Mouse (Mus musculus) C2C12 (cell line): ENCODE measurements around the gene Ppp1r12b.

Experiments
- CTCF ChIP-seq: IDR thresholded peaks from one replicate; pipeline ENCODE4 v1.5.1; 2011; ENCODE audit not compliant: control insufficient read depth, insufficient read depth, insufficient read length
- MYOD1 ChIP-seq: IDR thresholded peaks from one replicate; pipeline ENCODE4 v1.6.1; 2011; ENCODE audit warnings: low read depth; ENCODE audit not compliant: control insufficient read depth, insufficient read length

DNA sequence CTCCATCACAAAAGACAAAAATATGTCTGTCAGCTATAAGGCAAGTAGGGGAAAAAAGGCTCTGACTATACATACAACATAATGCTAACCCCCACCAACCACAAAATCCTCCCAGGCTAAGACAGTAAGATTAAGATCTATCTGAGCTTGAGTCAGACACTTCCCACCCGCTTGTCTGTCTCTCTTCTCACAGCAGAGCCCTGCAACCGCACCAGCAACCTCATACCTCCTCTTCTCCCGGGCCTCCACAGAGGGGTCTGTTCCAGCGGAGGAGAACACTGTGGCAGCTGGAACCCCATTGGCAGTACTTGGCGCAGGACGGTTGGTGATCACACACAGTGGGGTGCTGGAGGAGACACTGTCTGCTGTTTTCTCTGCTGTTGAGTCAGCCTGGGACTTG lies 90.2 kb downstream of the Ppp1r12b start:
- no peak for TF ChIP-seq MYOD1
- TF ChIP-seq CTCF = no peak
